Mouse (Mus musculus) left cerebral cortex, postnatal 36 days (tissue): ENCODE results near the gene Prl7d1. TPM values are rescaled to one million over a fixed set of nuclear protein-coding genes. Genes with fewer than 3 reads are reported as not detected.
"Not testable (repeated sequence)": the region's sequence is repeated elsewhere in the genome, so short reads cannot be mapped to it uniquely, and the experiment has no call there.

Experiments
- DNase-seq, 2 experiments: peaks; one replicate each; pipeline ENCODE4 v3.0.0; 2021 to 2022; ENCODE audit warnings: low spot score in 2 of 2, mixed read lengths in 1 of 2
- intact Hi-C: fragments of 180-260 bp; cut with DNase I; formaldehyde crosslinking; loops from one replicate; pipeline ENCODE4 v1.15.1; 2025
- total RNA-seq, 2 experiments: library from RNA; stranded (reverse); gene quantifications; 2 replicates each; pipeline ENCODE4 v1.2.3; 2021

Prl7d1 gene
- total RNA-seq = not detected

DNA sequence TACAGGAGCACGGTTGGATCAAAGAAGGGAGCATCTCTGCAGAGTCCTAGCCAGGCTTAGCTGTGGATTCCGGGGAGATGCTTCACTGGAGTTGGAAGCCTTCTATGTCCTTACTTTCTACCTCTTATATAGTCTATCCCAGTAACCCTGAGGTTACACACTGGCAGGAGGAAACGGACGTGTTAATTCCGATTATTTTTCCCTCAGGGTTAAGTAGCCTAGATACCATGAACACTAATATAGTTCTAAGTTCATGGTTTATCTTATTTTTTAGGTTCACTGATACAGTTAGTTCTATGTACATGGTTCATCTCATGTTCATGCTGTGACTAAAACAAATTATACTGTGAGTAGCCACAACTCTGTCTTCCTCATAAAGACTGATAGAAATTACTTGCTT, at the start of gene Prl7d1:
Gene Prl7d1, minus strand, starts transcription at position 101 of the 400 bp plus-strand sequence.
- DNase-seq = no peak
- intact Hi-C loops = loop anchor here (5.0 kb wide), 1 partner anchor 641 kb away; no protein-coding TSS in a partner anchor

DNA sequence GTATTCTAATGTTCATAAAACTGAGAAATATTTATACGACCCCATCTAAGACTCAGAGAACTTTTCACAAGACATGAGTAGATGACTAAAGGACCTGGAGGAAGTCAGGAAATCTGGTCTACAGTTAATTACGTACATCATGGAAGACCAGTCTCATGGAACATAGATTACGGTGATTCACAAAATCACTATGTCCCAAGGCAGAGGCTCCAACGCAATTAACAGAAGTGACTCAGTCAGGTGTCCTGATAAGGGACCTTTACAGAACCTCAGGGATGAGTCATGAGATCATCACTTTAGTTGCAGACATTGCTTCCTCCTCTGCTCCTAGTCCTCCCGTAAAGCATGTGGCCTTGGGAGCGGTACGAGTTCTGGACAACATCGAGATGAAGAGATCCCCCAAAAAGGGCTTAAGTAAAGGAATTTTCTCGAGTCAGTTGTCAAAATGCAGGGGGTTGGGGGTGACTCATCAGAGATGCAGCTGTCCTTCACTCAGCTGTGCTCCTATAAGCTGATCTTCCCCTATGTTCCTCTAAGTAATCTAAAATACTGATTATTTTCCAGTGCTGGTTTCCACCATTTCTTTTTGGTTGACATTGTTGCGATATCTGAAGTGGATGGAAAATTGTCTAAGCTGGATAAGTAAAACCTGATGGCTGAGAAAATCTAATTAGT, 18.1 kb upstream of the Prl7d1 start:
- intact Hi-C loops = no loop called here
- no peak for DNase-seq

DNA sequence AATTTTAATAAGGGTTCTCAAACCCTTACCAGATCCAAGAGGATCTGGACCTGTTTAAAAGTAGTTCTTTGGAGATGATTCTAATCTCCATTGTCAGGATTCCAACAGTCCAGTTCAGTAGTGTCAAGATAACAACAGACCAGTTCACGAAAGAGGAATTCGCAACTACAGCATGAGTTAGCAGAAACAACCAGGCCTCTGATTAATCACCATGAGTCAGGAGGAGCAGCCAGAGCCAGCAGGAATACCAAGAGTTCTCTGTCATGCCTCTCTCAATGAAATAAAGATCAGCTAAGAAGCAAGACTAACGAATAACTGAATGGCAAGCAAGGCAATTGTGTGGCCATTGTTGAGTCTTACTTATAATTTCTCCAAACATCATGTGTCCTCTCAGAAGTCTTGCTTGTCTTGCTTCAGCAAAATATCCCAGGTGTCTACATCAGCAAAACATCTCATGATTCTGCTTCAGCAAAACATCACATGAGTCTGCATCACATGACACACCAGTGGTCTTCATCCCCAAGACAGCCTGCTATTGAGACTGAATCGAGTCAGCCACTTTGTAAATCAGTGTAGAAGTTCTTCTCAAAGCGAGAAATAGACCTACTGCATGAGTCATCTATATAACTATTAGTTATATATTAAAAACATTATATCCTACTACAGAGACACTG, 13.9 kb upstream of the Prl7d1 start:
- DNase-seq, intact Hi-C loops: not testable (repeated sequence)

DNA sequence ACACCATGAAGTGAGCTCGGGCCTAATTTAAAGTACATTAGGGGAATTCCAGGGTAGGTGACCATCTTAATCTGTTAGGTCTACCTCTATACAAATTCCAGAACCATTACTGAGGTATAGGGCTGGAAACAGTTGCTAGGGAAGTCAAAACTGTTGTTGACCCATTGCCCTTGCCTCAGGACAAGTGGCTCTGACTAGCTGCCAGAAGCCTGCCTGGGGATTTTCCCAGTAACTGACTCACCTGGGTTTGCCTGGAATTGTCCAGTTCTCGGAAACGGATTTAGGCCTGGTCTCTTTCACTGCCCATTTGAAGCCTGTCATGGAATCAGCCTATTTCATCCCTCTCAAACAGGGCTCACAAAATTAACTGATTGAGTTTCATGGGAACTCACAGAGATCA, 8.5 kb upstream of the Prl7d1 start:
- intact Hi-C loops, DNase-seq: not testable (repeated sequence)

DNA sequence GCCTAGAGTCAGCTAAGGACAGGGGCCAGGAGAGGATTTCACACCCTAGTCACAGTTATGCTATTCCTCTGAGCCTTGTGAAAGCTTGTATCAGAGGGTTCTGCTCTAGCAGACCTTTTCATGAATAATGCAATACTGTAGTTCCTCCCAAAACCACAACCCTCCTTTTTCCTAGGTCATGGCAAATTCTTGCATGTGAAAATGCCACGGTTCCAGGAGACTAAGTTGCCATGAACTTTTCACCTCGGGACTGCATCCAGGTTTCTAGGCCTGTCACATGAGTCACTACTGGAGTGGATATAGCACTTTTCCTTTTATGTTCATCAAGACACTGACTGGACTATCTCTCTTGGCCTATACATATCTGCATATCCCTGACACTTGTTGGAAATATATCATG, 10.0 kb downstream of the Prl7d1 start:
- intact Hi-C loops = no loop called here
- DNase-seq = no peak

DNA sequence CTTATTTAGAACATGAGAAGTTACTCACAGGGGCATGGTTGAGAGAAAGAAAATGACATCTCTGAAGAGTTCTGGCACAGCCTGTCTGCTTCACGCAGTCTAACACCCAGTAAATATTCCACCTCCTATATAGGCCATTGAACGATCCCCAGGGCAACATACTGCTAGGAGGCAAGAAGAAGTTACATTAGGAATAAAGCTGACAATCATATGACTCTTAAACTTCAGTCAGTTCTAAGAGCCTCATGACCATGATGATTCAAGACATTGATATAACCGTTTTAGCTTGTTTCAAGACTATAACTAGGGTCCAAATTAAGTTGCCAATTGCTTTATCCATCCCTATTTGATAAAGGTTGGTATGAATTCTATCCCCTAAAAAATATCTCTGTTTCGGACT, 48.6 kb downstream of the Prl7d1 start, which contains the start of gene Prl7a2:
Gene Prl7a2, minus strand, starts transcription at position 101 of the 400 bp plus-strand sequence.
- intact Hi-C loops = no loop called here
- DNase-seq = no peak

DNA sequence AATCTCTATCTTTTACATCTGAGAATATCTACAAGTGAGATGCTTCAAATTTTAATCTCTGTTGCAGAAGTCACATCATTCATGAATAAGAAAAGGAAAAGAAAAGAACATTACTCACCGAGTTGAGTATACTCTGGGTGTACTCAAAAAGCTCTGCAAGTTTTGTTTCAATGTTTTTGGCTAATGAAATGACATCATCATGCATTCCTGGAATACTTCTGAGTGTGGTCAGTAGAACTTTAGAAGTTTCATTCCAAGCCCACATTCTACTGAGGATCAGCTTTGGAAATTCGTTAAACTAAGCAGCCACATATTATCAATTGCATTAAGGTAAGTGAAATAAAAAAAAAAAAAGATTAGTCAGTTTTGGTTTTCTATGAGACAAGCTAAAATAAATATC, 55.8 kb downstream of the Prl7d1 start:
- DNase-seq = no peak
- intact Hi-C loops = no loop called here

Other genes with a start within 250 kb of the Prl7d1 start
- gene Prl8a8, start 203.5 kb downstream of the Prl7d1 start, total RNA-seq = not detected
- not detected for gene Prl8a9, start 152.1 kb downstream of the Prl7d1 start, total RNA-seq
- gene Prl8a1, start 134.6 kb downstream of the Prl7d1 start, total RNA-seq = not detected
- gene Prl7b1, start 106.2 kb downstream of the Prl7d1 start, total RNA-seq = not detected
- not detected for gene Prl7a1, start 74.2 kb downstream of the Prl7d1 start, total RNA-seq
- not detected for gene Prl7a2, start 48.7 kb downstream of the Prl7d1 start, total RNA-seq
- gene Prl7c1, start 64.1 kb upstream of the Prl7d1 start, total RNA-seq = not detected
- not detected for gene Prl2a1, start 84.9 kb upstream of the Prl7d1 start, total RNA-seq
- not detected for gene Prl2c1, start 132.6 kb upstream of the Prl7d1 start, total RNA-seq